Mouse (Mus musculus) gastrocnemius, postnatal 10 days (tissue): ENCODE measurements around the gene Zfand3. TPM values are rescaled to one million over a fixed set of nuclear protein-coding genes. Genes with fewer than 3 reads are reported as not detected.

Experiments used
- total RNA-seq, 2 experiments: library from RNA; stranded (reverse); gene quantifications; 2 replicates each; pipeline ENCODE4 v1.2.3; 2021

Gene Zfand3
- total RNA-seq, 2 experiments from 2014 or later = 111 to 119 TPM

Other genes starting within 250 kb of the Zfand3 start
- gene Mdga1, start 34.6 kb upstream of the Zfand3 start, total RNA-seq = 10 to 100 TPM; 62.3 to 71.8 TPM